Mouse (Mus musculus) frontal cortex, adult (tissue): Measurements from ENCODE around the gene Gm28269.

ENCODE experiments used
- ATAC-seq: cut with Nextera tagmentation; 2 replicates; pipeline ENCODE4 v1.9.2; 2017; ENCODE audit warnings: mild to moderate bottlenecking, moderate library complexity, mixed read lengths; ENCODE audit not compliant: low TSS enrichment

The Gm28269 gene

DNA sequence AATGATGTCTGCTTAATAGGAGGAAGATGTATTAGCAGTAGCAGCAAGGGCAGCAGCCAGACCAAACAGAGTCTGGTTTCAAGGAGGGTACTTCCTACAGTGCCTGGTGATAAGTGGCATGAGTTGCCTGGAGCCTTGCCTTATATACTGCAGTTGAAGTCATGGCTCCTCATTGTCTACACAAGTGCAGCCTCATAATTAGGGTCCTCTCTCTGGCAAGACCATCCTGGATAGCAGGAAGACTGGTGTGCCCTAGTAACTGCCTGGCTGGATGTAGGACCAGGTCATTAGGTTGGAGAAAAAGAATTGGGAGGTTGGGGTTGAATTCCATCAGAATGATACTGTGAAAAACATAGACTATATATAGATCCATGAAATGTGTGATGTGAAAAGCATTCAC, at the start of gene Gm28269:
Gene Gm28269 (minus strand): TSS at position 101 of the 400 bp plus-strand sequence.
- ATAC-seq, result no peak

DNA sequence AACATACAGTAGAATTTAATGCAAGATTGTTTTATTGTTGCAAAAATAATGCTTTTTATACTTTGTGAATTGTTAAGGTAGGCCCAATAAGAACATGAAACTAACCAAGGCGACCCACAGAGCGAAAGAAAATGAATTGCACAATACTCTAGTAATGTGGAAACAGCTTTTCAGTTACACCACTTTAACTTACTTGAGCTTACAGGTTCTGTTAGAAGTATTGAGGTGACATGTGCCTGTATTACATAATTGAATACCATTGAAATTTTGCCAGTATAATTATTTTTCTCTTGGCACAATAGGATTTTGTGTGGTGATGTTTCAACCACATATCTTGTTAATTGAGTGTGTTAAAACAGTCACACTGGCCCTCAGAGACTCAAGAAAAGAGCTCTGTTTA, 28.0 kb downstream of the Gm28269 start:
- ATAC-seq, result no peak

DNA sequence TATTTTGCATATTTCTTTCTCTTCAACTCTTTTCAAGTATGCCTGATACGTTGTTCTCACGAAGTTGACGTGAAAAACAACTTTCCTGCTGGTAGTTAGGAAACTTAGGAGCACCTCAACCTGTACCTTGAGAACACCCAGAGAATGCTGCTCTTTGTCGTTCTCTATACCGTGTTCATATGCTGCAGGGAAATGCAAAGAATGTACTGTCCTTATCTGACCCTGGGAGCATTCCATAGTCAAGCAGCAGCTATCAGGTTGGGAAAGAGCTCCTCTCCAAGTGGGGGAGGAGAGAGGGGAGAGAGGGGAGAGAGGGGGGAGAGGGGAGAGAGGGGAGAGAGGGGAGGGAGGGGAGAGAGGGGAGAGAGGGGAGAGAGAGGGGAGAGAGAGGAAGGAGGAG, 29.6 kb downstream of the Gm28269 start:
- no peak for ATAC-seq

DNA sequence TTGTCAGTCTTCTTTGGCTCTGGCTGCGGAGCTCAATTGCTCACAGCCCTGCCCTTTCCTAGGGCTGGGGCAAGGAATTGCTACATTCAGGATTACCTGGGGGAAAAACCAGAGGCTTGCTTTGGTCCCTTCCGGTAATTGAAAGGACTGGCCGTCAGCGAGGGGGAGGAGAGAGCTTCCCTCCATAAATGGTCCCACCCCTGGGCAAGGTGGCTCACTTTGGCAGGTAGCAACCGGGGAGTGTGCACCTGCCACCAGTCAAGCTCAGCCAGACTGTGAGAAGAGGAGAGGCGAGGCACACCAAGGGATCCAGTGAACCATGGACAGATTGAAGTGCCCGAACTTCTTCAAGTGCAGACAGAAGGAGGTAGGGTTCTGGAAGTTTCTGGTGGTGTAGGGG, 30.1 kb downstream of the Gm28269 start, which contains the start of gene Slc6a14:
Gene Slc6a14 (plus strand): TSS at position 68 of the 400 bp plus-strand sequence.
- no peak for ATAC-seq

DNA sequence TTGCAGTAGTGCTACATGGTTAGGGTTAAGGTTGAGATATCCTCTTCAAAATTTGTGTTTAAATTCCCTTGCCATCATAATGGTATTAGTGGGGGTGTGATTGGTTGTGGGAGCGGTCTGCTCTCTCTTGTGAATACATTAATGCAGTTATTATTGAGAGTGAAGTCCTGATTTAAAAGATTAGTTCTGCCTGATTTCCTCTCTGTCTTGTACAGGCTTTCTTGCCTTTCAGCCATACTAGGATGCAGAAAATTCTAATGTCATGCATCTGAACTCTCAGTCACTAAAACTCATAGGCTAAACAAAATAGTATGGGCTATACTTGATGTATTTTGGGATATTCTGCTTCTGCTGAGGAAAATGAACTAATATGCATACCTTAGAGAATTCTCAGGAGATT, 40.4 kb downstream of the Gm28269 start:
- no peak for ATAC-seq

DNA sequence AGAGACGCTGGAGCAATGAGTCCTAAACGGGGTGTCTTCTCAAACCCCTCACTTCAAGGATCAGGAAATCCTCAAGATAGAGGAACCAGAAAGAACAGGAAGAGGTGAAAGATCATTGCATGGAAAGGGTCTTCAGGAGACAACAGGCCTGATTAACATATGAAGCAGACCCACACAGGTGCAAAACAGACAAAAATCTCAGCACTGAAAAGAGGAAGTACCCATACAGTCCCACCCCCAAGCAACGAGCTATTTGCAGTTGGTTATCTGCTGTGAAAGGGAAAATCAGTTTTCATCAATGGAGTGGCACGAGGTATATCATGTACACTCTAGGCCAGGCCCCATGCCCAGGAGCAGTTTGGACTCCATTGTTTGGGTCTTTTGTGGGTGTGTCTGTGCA, 43.3 kb downstream of the Gm28269 start:
- ATAC-seq, result no peak

DNA sequence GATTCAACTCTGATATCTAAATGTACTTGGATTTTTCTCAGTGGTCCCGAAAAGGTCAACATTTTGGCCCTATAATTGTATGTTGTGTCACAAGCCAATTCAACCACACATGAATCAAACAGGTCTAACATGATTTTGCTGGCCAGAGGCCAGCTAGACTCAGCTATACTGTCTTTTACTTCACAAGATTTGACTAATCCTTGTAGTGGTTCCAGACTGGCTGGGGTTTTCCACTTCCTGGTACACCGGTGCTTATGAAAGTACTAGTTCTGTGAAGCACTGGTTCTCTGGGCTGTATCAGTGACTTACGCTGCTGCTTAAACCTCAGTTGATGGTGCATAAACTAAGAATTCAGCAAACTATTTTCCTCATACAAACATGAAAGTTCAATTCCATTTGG, 49.2 kb downstream of the Gm28269 start:
- ATAC-seq, result no peak

DNA sequence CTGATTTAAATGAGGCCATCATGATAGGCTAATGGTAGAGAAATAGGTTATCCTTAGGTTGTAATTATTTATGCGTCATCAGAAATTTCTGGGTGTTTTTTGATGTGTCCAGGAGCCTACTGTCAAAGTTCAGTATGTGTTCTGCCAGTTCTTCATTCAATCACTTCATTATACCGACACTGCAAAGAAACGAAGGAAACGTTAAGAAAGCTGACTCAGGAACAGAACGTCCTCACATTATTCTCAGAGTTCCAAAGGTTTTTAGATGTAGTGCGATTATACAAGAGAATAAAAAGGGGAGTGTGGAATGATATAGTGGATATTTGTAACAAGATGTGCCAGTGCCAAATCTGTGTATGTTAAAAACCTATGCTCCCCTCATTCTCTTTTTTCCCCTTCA, 49.7 kb downstream of the Gm28269 start:
- no peak for ATAC-seq
